Mouse (Mus musculus): ENCODE measurements around the gene Tceanc2. TPM values are rescaled to one million over a fixed set of nuclear protein-coding genes. Genes with fewer than 3 reads are reported as not detected.

Tceanc2 gene
- polyA plus RNA-seq, 1 experiment from 2014 or later: 22.7 TPM

- H3K9ac ChIP-seq (ENCODE audit: low read length): no peak overlapping the region
- H3K4me1 ChIP-seq (replicated peaks; ENCODE audit: control insufficient read depth, insufficient read depth, low read length): peaks cover 12% of the 10 kb centered on the region
- H3K27ac ChIP-seq (ENCODE audit: low read length): no peak overlapping the region
- no peaks in the 10 kb centered on the region for H3K27me3 ChIP-seq (ENCODE audit: control insufficient read depth, insufficient read depth, low read depth, low read length)
- H3K4me3 ChIP-seq (ENCODE audit: low read length): no peak overlapping the region
- peaks cover 4% of the 10 kb centered on the region; the same call in 1 of the 2 replicates for H3K36me3 ChIP-seq (ENCODE audit: control insufficient read depth, insufficient read depth, low read length)
- no peaks in the 10 kb centered on the region for H3K9me3 ChIP-seq (ENCODE audit: control insufficient read depth, low read length)
- H3K4me2 ChIP-seq (ENCODE audit: low read depth, low read length): no peak overlapping the region
- 47% methylated on average over 3 of the region's 3 CpGs for WGBS
- ATAC-seq (ENCODE audit: low read depth): no peak
These were observed 42.4 kb downstream of the Tceanc2 start for GRCm38 (mm10) chr4:107136531-107136930.

GRCm38 (mm10) chr4:107135663-107136062 lies 43.3 kb downstream of the Tceanc2 start:
- H3K4me1 ChIP-seq (replicated peaks; ENCODE audit: control insufficient read depth, insufficient read depth, low read length): peaks cover 12% of the 10 kb centered on the region
- no peak for ATAC-seq (ENCODE audit: low read depth)
- no peaks in the 10 kb centered on the region for H3K9me3 ChIP-seq (ENCODE audit: control insufficient read depth, low read length)
- H3K4me3 ChIP-seq (ENCODE audit: low read length): no peak overlapping the region
- no peak overlapping the region for H3K9ac ChIP-seq (ENCODE audit: low read length)
- no peak overlapping the region for H3K27ac ChIP-seq (ENCODE audit: low read length)
- H3K4me2 ChIP-seq (ENCODE audit: low read depth, low read length): no peak overlapping the region
- H3K27me3 ChIP-seq (ENCODE audit: control insufficient read depth, insufficient read depth, low read depth, low read length): no peaks in the 10 kb centered on the region
- WGBS: 50% methylated on average over 5 of the region's 5 CpGs
- H3K36me3 ChIP-seq (ENCODE audit: control insufficient read depth, insufficient read depth, low read length): peaks cover 4% of the 10 kb centered on the region; the same call in 1 of the 2 replicates

GRCm38 (mm10) chr4:107134891-107135290 lies 44.0 kb downstream of the Tceanc2 start:
- no peaks in the 10 kb centered on the region for H3K27me3 ChIP-seq (ENCODE audit: control insufficient read depth, insufficient read depth, low read depth, low read length)
- H3K4me2 ChIP-seq (ENCODE audit: low read depth, low read length): no peak overlapping the region
- ATAC-seq (ENCODE audit: low read depth): no peak
- H3K9me3 ChIP-seq (ENCODE audit: control insufficient read depth, low read length): no peaks in the 10 kb centered on the region
- H3K27ac ChIP-seq (ENCODE audit: low read length): no peak overlapping the region
- H3K4me1 ChIP-seq (replicated peaks; ENCODE audit: control insufficient read depth, insufficient read depth, low read length): peaks cover 8% of the 10 kb centered on the region
- WGBS: 75% methylated on average over 3 of the region's 3 CpGs
- H3K9ac ChIP-seq (ENCODE audit: low read length): no peak overlapping the region
- no peak overlapping the region for H3K4me3 ChIP-seq (ENCODE audit: low read length)
- peaks cover 4% of the 10 kb centered on the region; the same call in 1 of the 2 replicates for H3K36me3 ChIP-seq (ENCODE audit: control insufficient read depth, insufficient read depth, low read length)

- Histone ChIP-seq H3K36me3 (ENCODE audit: control insufficient read depth, insufficient read depth, low read length) (no peaks in the 10 kb centered on the region), H3K4me2 (ENCODE audit: low read depth, low read length) (no peak overlapping the region), H3K4me1 (replicated peaks; ENCODE audit: control insufficient read depth, insufficient read depth, low read length) (no peaks in the 10 kb centered on the region), H3K27me3 (ENCODE audit: control insufficient read depth, insufficient read depth, low read depth, low read length) (no peaks in the 10 kb centered on the region; the same call in 1 of the 2 replicates), H3K9ac (ENCODE audit: low read length) (no peak overlapping the region), H3K4me3 (ENCODE audit: low read length) (no peak overlapping the region), H3K9me3 (ENCODE audit: control insufficient read depth, low read length) (no peaks in the 10 kb centered on the region), H3K27ac (ENCODE audit: low read length) (no peak overlapping the region)
- 28% methylated on average over 9 of the region's 9 CpGs for WGBS
- ATAC-seq (ENCODE audit: low read depth): no peak
These were observed 48.4 kb downstream of the Tceanc2 start for GRCm38 (mm10) chr4:107130534-107130933.

- ATAC-seq (ENCODE audit: low read depth): no peak
- H3K36me3 ChIP-seq (ENCODE audit: control insufficient read depth, insufficient read depth, low read length): no peaks in the 10 kb centered on the region
- no peaks in the 10 kb centered on the region for H3K4me1 ChIP-seq (replicated peaks; ENCODE audit: control insufficient read depth, insufficient read depth, low read length)
- no peak overlapping the region for H3K4me2 ChIP-seq (ENCODE audit: low read depth, low read length)
- no peak overlapping the region for H3K9ac ChIP-seq (ENCODE audit: low read length)
- H3K27me3 ChIP-seq (ENCODE audit: control insufficient read depth, insufficient read depth, low read depth, low read length): no peaks in the 10 kb centered on the region; the same call in 1 of the 2 replicates
- H3K9me3 ChIP-seq (ENCODE audit: control insufficient read depth, low read length): no peaks in the 10 kb centered on the region
- H3K27ac ChIP-seq (ENCODE audit: low read length): no peak overlapping the region
- WGBS: 69% methylated on average over 8 of the region's 8 CpGs
- no peak overlapping the region for H3K4me3 ChIP-seq (ENCODE audit: low read length)
These were observed 49.5 kb downstream of the Tceanc2 start for GRCm38 (mm10) chr4:107129373-107129772.

GRCm38 (mm10) chr4:107127901-107128669 lies 50.8 kb downstream of the Tceanc2 start:
- Histone ChIP-seq H3K27ac (ENCODE audit: low read length) (no peak overlapping the region), H3K4me1 (replicated peaks; ENCODE audit: control insufficient read depth, insufficient read depth, low read length) (no peaks in the 10 kb centered on the region), H3K36me3 (ENCODE audit: control insufficient read depth, insufficient read depth, low read length) (no peaks in the 10 kb centered on the region), H3K4me3 (ENCODE audit: low read length) (no peak overlapping the region), H3K9ac (ENCODE audit: low read length) (no peak overlapping the region), H3K27me3 (ENCODE audit: control insufficient read depth, insufficient read depth, low read depth, low read length) (no peaks in the 10 kb centered on the region; the same call in 1 of the 2 replicates), H3K9me3 (ENCODE audit: control insufficient read depth, low read length) (no peaks in the 10 kb centered on the region), H3K4me2 (ENCODE audit: low read depth, low read length) (no peak overlapping the region)
- 45% methylated on average over 13 of the region's 13 CpGs for WGBS
- ATAC-seq (ENCODE audit: low read depth): no peak

- WGBS: 66% methylated on average over 13 of the region's 13 CpGs
- Histone ChIP-seq H3K36me3 (ENCODE audit: control insufficient read depth, insufficient read depth, low read length) (no peaks in the 10 kb centered on the region), H3K27ac (ENCODE audit: low read length) (no peak overlapping the region), H3K4me2 (ENCODE audit: low read depth, low read length) (no peak overlapping the region), H3K9ac (ENCODE audit: low read length) (no peak overlapping the region), H3K4me1 (replicated peaks; ENCODE audit: control insufficient read depth, insufficient read depth, low read length) (no peaks in the 10 kb centered on the region), H3K4me3 (ENCODE audit: low read length) (no peak overlapping the region), H3K27me3 (ENCODE audit: control insufficient read depth, insufficient read depth, low read depth, low read length) (no peaks in the 10 kb centered on the region; the same call in 1 of the 2 replicates), H3K9me3 (ENCODE audit: control insufficient read depth, low read length) (no peaks in the 10 kb centered on the region)
- ATAC-seq (ENCODE audit: low read depth): no peak
These were observed 51.9 kb downstream of the Tceanc2 start for GRCm38 (mm10) chr4:107126891-107127524.

GRCm38 (mm10) chr4:107126389-107126788 lies 52.5 kb downstream of the Tceanc2 start:
- Histone ChIP-seq H3K27ac (ENCODE audit: low read length) (no peak overlapping the region), H3K9me3 (ENCODE audit: control insufficient read depth, low read length) (no peaks in the 10 kb centered on the region), H3K4me2 (ENCODE audit: low read depth, low read length) (no peak overlapping the region), H3K4me3 (ENCODE audit: low read length) (no peak overlapping the region), H3K4me1 (replicated peaks; ENCODE audit: control insufficient read depth, insufficient read depth, low read length) (no peaks in the 10 kb centered on the region), H3K27me3 (ENCODE audit: control insufficient read depth, insufficient read depth, low read depth, low read length) (no peaks in the 10 kb centered on the region; the same call in 1 of the 2 replicates), H3K9ac (ENCODE audit: low read length) (no peak overlapping the region), H3K36me3 (ENCODE audit: control insufficient read depth, insufficient read depth, low read length) (no peaks in the 10 kb centered on the region)
- 60% methylated on average over 10 of the region's 10 CpGs for WGBS
- ATAC-seq (ENCODE audit: low read depth): no peak

- 60% methylated on average over 5 of the region's 5 CpGs for WGBS
- no peaks in the 10 kb centered on the region for H3K4me1 ChIP-seq (replicated peaks; ENCODE audit: control insufficient read depth, insufficient read depth, low read length)
- H3K4me3 ChIP-seq (ENCODE audit: low read length): no peak overlapping the region
- H3K27ac ChIP-seq (ENCODE audit: low read length): no peak overlapping the region
- H3K36me3 ChIP-seq (ENCODE audit: control insufficient read depth, insufficient read depth, low read length): no peaks in the 10 kb centered on the region
- H3K9ac ChIP-seq (ENCODE audit: low read length): no peak overlapping the region
- no peak overlapping the region for H3K4me2 ChIP-seq (ENCODE audit: low read depth, low read length)
- ATAC-seq (ENCODE audit: low read depth): no peak
- no peaks in the 10 kb centered on the region for H3K9me3 ChIP-seq (ENCODE audit: control insufficient read depth, low read length)
- H3K27me3 ChIP-seq (ENCODE audit: control insufficient read depth, insufficient read depth, low read depth, low read length): no peaks in the 10 kb centered on the region; the same call in 1 of the 2 replicates
These were observed 53.8 kb downstream of the Tceanc2 start for GRCm38 (mm10) chr4:107125101-107125500.

Measured in lung, embryonic 16.5 days (tissue).